Mouse (Mus musculus) G1E (cell line): Measurements from ENCODE around the gene Vezt. TPM values are rescaled to one million over a fixed set of nuclear protein-coding genes. Genes with fewer than 3 reads are reported as not detected.

Source experiments
- ATAC-seq: 2 replicates; pipeline ENCODE4 v1.8.0; 2016; ENCODE audit warnings: mild to moderate bottlenecking; ENCODE audit not compliant: insufficient number of reproducible peaks, poor library complexity, low FRiP score, severe bottlenecking; ENCODE audit errors: extremely low read depth
- DNase-seq: peaks from one replicate; pipeline ENCODE4 v3.0.0; 2012; ENCODE audit warnings: low spot score
- H3K27me3 ChIP-seq: 2 replicates; pipeline ENCODE4 v1.6.1; 2012; ENCODE audit warnings: mild to moderate bottlenecking, low read length, inconsistent platforms; ENCODE audit not compliant: insufficient read depth
- H3K36me3 ChIP-seq: replicated peaks from 2 replicates; pipeline ENCODE3; 2012; ENCODE audit warnings: mild to moderate bottlenecking, inconsistent platforms
- H3K4me1 ChIP-seq: 2 replicates; pipeline ENCODE4 v1.6.1; 2012; ENCODE audit warnings: low read depth, low read length, inconsistent platforms, mixed read lengths; ENCODE audit not compliant: insufficient read depth
- H3K4me3 ChIP-seq: 2 replicates; pipeline ENCODE4 v1.5.1; 2012; ENCODE audit warnings: low read depth, mild to moderate bottlenecking, inconsistent platforms, low read length, moderate library complexity, mixed read lengths
- H3K9me3 ChIP-seq: replicated peaks from 2 replicates; pipeline ENCODE4 v1.6.1; 2012; ENCODE audit warnings: inconsistent platforms
- CTCF ChIP-seq: IDR thresholded peaks from 2 replicates; pipeline ENCODE4 v1.5.1; 2012; ENCODE audit warnings: low read depth, low read length, inconsistent platforms, mixed read lengths
- GATA1 ChIP-seq: IDR thresholded peaks from 2 replicates; pipeline ENCODE4 v1.6.1; 2012; ENCODE audit warnings: borderline replicate concordance, low read length, inconsistent platforms, mixed read lengths
- GATA2 ChIP-seq: IDR thresholded peaks from 2 replicates; pipeline ENCODE4 v1.6.1; 2012; ENCODE audit warnings: low read depth, low read length, inconsistent platforms, borderline replicate concordance
- POLR2AphosphoS5 ChIP-seq: IDR thresholded peaks from 2 replicates; pipeline ENCODE4 v1.6.1; 2012; ENCODE audit warnings: low read depth, low read length, inconsistent platforms; ENCODE audit not compliant: insufficient replicate concordance
- TAL1 ChIP-seq: conservative IDR thresholded peaks from 2 replicates; pipeline ENCODE4 v1.6.1; 2012; ENCODE audit warnings: low read depth, low read length, inconsistent platforms, mixed read lengths
- polyA plus RNA-seq: library from polyadenylated mRNA; stranded (reverse); fragments of >175 nt; gene quantifications from 2 replicates; pipeline ENCODE4 v1.2.3, GENCODE M21; 2012
- total RNA-seq, 2 experiments: library from RNA; stranded (forward) in 1 of 2; stranded (reverse) in 1 of 2; fragments of 200-1000 nt in 1 of 2; fragments of >200 nt in 1 of 2; fragmentation: Nextera tagmentation in 1 of 2; gene quantifications; 2 replicates each; pipeline ENCODE4 v1.2.3; 2014 to 2017

The Vezt gene
- total and polyA plus RNA-seq, 3 experiments = 3.5 to 35.7 (median 13.2) TPM

DNA sequence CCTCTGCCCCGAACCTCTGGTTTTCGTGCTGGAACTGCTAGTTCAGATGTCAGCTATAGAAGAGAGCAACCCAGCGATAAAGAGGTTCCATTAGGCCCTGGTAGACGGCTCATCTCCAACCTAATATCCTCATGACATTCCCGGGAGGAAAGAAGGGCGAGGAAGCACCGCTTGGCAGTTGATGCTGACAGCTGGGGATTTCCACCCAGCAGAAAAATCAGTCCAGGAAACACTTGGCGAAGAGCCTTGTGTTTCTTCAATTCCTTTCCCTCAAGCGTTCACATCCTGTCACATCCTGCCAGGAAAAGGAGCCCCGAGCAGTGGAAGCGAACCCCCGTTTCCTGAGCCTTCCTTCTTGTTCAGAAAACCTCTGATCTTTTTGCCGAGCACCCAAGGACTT lies 116.4 kb downstream of the Vezt start:
- no peak overlapping the region for H3K4me3 ChIP-seq
- no peak for DNase-seq
- H3K9me3 ChIP-seq = no peaks in the 10 kb centered on the region; the same call in 1 of the 2 replicates
- ATAC-seq = no peak
- no peaks in the 10 kb centered on the region for H3K36me3 ChIP-seq
- peaks cover 51% of the 10 kb centered on the region for H3K4me1 ChIP-seq
- TF ChIP-seq GATA1 = no peak
- no peak for TF ChIP-seq POLR2AphosphoS5
- TF ChIP-seq CTCF = no peak
- TF ChIP-seq TAL1 = no peak
- no peak for TF ChIP-seq GATA2
- no peaks in the 10 kb centered on the region for H3K27me3 ChIP-seq

DNA sequence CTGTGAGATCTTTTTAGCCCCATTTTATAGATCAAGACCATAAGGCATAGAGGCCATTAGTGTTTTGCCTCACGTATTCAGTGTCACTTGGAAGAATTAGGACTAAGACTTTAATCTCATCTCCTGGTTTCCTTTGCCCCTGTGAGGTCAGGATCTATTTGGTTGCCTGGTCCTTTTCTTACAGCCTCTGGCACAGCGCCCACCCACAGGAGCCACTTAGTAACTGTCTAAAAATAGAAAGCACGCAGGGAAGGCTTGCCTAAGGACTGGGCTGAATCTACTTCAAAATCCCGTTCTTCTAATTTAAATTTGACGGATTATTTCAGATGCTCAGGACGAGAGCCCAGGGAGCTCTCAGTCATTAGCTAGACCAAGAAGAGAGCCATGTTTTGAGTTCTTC lies 116.9 kb downstream of the Vezt start:
- H3K36me3 ChIP-seq = no peaks in the 10 kb centered on the region
- no peaks in the 10 kb centered on the region for H3K27me3 ChIP-seq
- H3K4me3 ChIP-seq = no peak overlapping the region
- ATAC-seq (no peak), DNase-seq (no peak)
- no peak for TF ChIP-seq GATA2
- TF ChIP-seq TAL1 = no peak
- H3K4me1 ChIP-seq = peaks cover 57% of the 10 kb centered on the region
- H3K9me3 ChIP-seq = no peaks in the 10 kb centered on the region; the same call in 1 of the 2 replicates

DNA sequence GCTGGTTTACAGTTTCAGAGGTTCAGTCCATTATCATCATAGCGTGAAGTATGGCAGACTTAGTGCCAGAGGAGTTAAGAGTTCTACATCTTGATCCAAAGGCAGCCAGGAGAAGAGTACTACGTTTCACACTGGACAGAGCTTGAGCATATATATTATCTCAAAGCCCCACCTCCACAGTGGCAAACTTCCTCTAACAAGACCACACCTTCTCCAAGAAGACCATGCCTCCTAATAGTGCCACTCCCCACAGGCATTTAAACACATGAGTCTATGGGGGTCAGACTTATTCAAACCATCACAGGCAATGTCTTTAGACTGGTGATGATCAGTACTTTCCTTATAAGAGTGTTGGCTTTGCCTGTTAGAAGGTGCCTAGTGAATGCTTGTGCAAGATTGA lies 117.5 kb downstream of the Vezt start:
- Histone ChIP-seq H3K9me3 (no peaks in the 10 kb centered on the region; the same call in 1 of the 2 replicates), H3K4me1 (peaks cover 62% of the 10 kb centered on the region), H3K36me3 (no peaks in the 10 kb centered on the region), H3K27me3 (no peaks in the 10 kb centered on the region), H3K4me3 (no peak overlapping the region)
- no peak for TF ChIP-seq POLR2AphosphoS5
- no peak for TF ChIP-seq CTCF
- TF ChIP-seq TAL1 = no peak
- no peak for TF ChIP-seq GATA2
- TF ChIP-seq GATA1 = no peak
- DNase-seq = no peak
- ATAC-seq = peak; percentile 49

DNA sequence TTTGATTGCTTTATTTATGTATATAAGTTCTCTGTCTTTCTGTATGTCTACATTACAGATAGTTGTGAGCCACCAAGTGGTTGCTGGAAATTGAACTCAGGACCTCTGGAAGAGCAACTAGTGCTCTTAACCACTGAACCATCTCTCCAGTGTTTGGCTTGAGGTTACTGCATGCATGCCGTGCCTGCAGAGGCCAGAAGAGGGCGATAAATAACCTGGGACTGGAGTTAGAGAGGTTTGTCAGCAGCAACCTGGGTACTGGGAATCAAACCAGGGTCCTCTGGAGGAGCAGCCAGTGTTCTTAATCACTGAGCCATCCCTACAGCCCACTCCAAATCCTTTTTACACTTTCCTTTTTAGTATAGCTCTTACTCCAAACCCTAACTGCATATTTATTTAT lies 118.8 kb downstream of the Vezt start:
- peaks cover 73% of the 10 kb centered on the region for H3K4me1 ChIP-seq
- H3K9me3 ChIP-seq = no peaks in the 10 kb centered on the region; the same call in 1 of the 2 replicates
- no peaks in the 10 kb centered on the region for H3K27me3 ChIP-seq
- DNase-seq (no peak), ATAC-seq (no peak)
- no peak for TF ChIP-seq CTCF
- TF ChIP-seq TAL1 = no peak
- TF ChIP-seq GATA2 = no peak
- TF ChIP-seq POLR2AphosphoS5 = no peak
- TF ChIP-seq GATA1 = no peak
- no peaks in the 10 kb centered on the region for H3K36me3 ChIP-seq
- no peak overlapping the region for H3K4me3 ChIP-seq

DNA sequence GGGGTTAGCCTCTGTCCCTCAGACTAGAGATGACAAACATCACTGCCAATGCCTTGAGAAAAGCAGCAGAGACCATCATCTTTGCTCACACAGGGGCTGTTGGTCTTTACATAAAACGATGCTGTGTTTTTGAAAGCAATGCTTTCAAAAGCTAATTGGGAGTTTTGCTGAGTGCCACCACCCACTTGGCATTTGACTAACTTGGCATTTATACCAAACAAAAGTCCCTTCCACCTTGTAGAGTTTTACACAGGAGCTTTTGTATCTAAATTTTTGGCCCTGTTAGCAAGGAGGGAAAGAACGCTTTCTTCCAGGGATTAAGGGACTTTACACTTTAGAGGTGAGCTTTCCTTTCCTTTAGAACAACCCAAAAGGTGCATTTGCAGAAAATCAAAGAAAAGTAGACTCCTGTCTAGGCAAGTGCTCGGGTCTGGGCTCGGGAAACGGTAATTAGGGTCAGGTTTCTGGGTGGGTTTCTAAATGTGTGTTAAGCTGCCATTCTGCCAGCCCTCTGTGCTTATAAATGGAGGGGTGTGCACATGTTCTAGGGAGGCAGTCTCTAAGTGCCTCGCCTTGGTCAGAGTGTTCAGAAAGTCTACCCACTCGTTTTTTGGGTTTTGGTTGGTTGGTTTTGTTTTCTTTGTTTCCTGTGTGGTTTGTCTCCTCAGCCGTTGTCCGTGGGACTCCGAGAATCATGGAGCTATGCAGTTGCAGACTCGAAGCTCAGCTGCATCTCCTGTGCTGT lies 119.9 kb downstream of the Vezt start:
- no peak overlapping the region for H3K4me3 ChIP-seq
- H3K27me3 ChIP-seq = no peaks in the 10 kb centered on the region
- no peak for DNase-seq
- no peaks in the 10 kb centered on the region for H3K36me3 ChIP-seq
- no peaks in the 10 kb centered on the region; the same call in 1 of the 2 replicates for H3K9me3 ChIP-seq
- no peak for ATAC-seq
- peaks cover 74% of the 10 kb centered on the region for H3K4me1 ChIP-seq
- TF ChIP-seq GATA1 = no peak
- TF ChIP-seq TAL1 = no peak
- TF ChIP-seq GATA2 = no peak
- no peak for TF ChIP-seq POLR2AphosphoS5
- TF ChIP-seq CTCF = no peak

DNA sequence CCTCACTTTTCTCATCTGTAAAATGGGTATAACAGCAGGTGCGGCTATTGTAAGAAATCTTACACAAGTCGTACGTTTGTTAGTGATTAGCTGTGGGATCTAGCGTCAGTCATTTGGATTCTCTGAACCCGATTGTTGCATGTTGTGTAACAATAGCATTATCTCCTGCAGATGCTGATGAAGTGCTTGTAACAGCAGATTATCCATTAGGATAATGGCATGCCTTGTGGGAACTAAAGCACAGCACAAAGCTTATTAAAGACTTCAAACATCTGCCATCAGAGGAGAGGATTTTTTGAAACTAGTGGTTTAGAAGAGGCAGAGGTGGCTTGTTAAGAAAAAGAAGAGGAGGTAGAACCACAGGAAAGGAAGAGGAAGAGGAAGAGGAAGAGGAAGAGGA lies 122.1 kb downstream of the Vezt start:
- ATAC-seq = no peak
- H3K4me1 ChIP-seq = peaks cover 75% of the 10 kb centered on the region

More for the DNA sequence above, 122.1 kb downstream of the Vezt start:
- DNase-seq = no peak
- Histone ChIP-seq H3K36me3 (no peaks in the 10 kb centered on the region), H3K4me3 (no peak overlapping the region), H3K27me3 (no peaks in the 10 kb centered on the region), H3K9me3 (no peaks in the 10 kb centered on the region; the same call in 1 of the 2 replicates)
- TF ChIP-seq GATA2 (no peak), POLR2AphosphoS5 (no peak), CTCF (no peak), TAL1 (no peak), GATA1 (no peak)
